Mouse (Mus musculus) adrenal gland, postnatal 25 days (tissue): Measurements from ENCODE around the gene Hivep2. TPM values are rescaled to one million over a fixed set of nuclear protein-coding genes. Genes with fewer than 3 reads are reported as not detected.

Source experiments
- DNase-seq: peaks from one replicate; pipeline ENCODE4 v3.0.0; 2021; ENCODE audit warnings: mixed read lengths
- total RNA-seq: library from RNA; stranded (reverse); gene quantifications from 2 replicates; pipeline ENCODE4 v1.2.3, GENCODE M21; 2021

The Hivep2 gene
- total RNA-seq, 1 experiment from 2014 or later: 41.7 TPM

- DNase-seq: peak; percentile 23
Observed at GRCm38 (mm10) chr10:14048322-14048915, 82.5 kb downstream of the Hivep2 start.

GRCm38 (mm10) chr10:14048916-14049445 is 83.1 kb downstream of the Hivep2 start:
- DNase-seq: no peak

DNA sequence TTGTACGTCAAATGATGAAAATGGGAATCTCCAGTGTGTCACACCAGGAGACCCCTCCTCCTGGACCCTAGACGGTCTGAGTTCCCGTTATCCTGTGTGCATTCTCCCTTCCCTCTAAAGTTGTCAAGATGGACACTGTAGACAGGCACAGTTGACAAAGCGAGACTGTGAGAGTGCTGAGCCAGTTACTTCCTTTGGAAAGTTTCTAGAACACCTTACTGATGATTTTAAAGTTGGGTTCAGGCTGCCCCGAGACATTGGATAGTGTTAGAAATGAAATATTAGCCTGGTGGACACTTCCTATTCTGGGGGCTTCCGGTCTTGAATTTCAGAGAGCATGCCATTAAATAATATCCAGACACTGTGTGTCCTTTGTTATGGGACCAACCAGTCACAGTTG is 83.8 kb downstream of the Hivep2 start:
- DNase-seq: no peak

GRCm38 (mm10) chr10:14050586-14050985 is 84.7 kb downstream of the Hivep2 start:
- no peak for DNase-seq

DNA sequence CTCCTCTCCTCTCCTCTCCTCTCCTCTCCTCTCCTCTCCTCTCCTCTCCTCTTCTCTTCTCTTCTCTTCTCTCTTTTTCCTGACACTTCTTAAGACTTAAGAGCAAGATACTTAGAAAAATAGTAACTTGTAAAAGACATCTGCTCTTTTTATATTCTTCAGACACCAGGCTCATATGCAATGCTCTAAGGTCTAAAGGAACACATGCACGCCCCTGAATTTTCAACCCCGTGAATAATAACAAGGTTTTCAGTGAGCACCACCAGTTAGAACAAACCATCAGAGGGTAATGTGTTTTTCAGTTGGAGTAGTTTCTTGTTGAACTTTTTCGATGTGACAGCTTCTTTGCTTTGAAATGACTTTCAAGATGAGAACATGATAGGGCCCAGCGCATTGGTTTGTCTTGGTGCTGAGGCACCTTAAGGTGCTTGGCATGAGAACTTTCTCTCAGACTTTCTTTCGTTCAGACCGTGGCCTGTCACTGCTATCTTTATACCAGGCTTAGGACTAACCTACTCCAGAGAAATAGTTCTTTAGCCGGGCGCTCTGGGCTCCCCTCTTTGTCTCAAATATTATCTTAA is 86.3 kb downstream of the Hivep2 start:
- no peak for DNase-seq

- DNase-seq: no peak
Observed at GRCm38 (mm10) chr10:14054860-14055259, 89.0 kb downstream of the Hivep2 start.

- DNase-seq: peak; percentile 9
Observed at GRCm38 (mm10) chr10:14055533-14055981, 89.7 kb downstream of the Hivep2 start.

GRCm38 (mm10) chr10:14056057-14056456 is 90.2 kb downstream of the Hivep2 start:
- no peak for DNase-seq

GRCm38 (mm10) chr10:14056584-14057451 is 90.9 kb downstream of the Hivep2 start:
- DNase-seq: peak; percentile 84

GRCm38 (mm10) chr10:14057841-14058605 is 92.1 kb downstream of the Hivep2 start:
- DNase-seq: no peak

DNA sequence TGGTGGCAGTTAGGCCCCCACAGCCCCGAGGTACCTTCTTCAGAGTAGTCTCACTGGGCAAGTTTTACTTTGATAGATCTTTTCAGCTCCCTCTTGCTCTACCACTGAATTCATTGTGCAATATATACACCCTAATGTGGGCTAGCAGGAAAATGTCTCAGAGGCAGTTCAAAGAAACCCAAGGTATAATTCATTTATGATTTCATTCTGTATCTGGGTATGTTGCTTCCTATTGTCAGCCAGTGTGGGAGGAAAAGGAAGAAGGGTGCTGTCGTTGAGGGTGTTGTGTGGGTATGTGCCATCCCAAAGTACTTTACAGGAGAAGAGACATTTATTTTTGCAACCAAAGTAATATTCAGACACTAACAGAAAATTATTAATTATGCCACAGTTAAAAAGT is 92.9 kb downstream of the Hivep2 start:
- DNase-seq: no peak

DNA sequence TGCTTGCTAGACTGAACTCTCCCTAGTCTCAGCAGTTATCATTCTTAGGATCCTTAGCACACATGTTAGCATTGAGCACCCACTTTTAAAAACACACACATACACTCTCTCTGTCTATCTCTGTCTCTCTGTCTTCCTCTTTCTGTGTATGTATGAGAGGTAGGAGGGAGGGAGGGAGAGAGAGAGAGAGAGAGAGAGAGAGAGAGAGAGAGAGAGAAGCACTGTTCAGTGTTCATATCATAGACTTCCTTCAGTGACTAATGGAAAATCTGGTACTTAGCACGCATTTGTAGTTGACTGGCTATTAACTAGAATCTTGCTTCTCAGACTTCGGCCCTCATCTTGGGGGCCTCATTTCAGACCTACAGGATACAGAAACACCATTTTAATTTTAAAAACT is 93.7 kb downstream of the Hivep2 start:
- DNase-seq: no peak

- no peak for DNase-seq
Observed at GRCm38 (mm10) chr10:14060302-14060701, 94.4 kb downstream of the Hivep2 start.

DNA sequence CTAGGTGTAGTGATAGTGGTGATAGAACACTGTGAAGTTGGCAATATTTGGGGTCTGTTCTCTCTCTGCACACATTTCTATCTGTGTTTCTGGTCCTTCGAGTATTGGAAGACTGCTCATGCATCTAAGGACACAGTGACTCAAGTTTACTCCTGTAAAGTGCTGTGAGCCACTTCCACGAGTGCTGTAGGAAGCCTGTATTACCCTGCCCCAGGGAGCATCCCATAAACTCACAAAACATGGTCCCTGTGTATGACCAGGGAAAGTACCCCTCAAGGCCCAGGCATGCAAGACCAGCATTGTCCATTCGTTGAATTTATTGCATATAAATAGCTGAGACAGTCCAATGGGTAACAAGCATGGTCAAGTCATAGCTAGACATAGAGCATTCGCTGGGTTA is 97.4 kb downstream of the Hivep2 start:
- DNase-seq: no peak

GRCm38 (mm10) chr10:14064759-14065395 is 99.0 kb downstream of the Hivep2 start:
- no peak for DNase-seq

- no peak for DNase-seq
Observed at GRCm38 (mm10) chr10:14067802-14068201, 101.9 kb downstream of the Hivep2 start.

GRCm38 (mm10) chr10:14070498-14071079 is 104.7 kb downstream of the Hivep2 start:
- DNase-seq: no peak

DNA sequence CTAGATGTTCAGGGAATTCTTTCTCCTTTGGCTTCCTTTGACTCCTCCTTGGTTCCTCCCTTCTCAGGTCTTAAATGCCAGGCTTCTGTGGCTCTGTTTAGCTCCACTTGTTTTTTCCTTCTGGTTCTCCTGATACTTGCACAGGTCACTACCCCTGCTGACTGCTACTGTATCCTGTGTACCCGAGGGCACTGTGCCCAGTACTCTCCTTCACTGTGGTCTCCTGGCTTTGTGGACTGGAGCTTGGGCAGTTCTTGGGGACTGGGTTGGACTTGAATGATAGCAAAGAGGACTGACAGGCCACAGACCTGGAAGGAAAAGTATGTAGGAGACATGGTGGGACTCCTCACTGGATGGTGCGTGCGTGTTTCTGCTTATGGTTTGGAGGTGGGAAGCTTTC is 106.6 kb downstream of the Hivep2 start:
- DNase-seq: no peak

- DNase-seq: no peak
Observed at GRCm38 (mm10) chr10:14075767-14076166, 109.9 kb downstream of the Hivep2 start.

- DNase-seq: no peak
Observed at GRCm38 (mm10) chr10:14076880-14077279, 111.0 kb downstream of the Hivep2 start.

DNA sequence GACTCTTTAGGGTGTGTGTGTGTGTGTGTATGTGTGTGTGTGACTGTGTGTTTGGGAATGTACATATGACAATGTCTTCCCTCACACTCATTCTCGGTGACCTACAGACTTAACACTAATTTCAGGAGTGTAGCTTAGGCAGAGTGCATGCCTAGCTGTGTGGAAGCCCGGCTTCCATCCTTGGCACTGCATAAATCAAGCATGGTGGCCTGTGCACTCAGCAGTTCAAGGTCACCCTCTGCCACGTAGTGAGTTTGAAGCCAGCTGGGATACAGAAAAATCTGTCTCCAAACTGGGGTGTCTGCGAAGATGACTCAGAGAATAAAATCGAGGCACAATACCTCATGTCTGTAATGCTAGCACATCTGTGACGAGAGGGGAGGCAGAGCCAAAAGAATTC is 115.0 kb downstream of the Hivep2 start:
- DNase-seq: peak; percentile 8
